Mouse (Mus musculus) brain, embryonic 14.5 days (tissue): Measurements from ENCODE around the gene Slc10a7. TPM values are rescaled to one million over a fixed set of nuclear protein-coding genes. Genes with fewer than 3 reads are reported as not detected.
"Not testable (repeated sequence)": the region's sequence is repeated elsewhere in the genome, so short reads cannot be mapped to it uniquely, and the experiment has no call there.

Experiments used
- DNase-seq: peaks from one replicate; pipeline ENCODE4 v3.0.0-alpha.2; 2011; ENCODE audit warnings: low read depth
- CTCF ChIP-seq: fragments of 200-500 bp; IDR thresholded peaks from 2 replicates; pipeline ENCODE4 v1.5.1; 2012; ENCODE audit warnings: inconsistent platforms, mild to moderate bottlenecking, moderate library complexity, borderline replicate concordance; ENCODE audit not compliant: insufficient read depth, insufficient read length; ENCODE audit errors: extremely low read depth
- POLR2A ChIP-seq: fragments of 200-500 bp; IDR thresholded peaks from 2 replicates; pipeline ENCODE4 v1.6.1; 2012; ENCODE audit warnings: mild to moderate bottlenecking, inconsistent platforms, borderline replicate concordance; ENCODE audit not compliant: poor library complexity, insufficient read depth, insufficient read length, severe bottlenecking; ENCODE audit errors: extremely low read depth
- polyA plus RNA-seq: library from polyadenylated mRNA; depleted of rRNA; stranded (reverse); fragments of >200 nt; gene quantifications from 2 replicates; pipeline ENCODE4 v1.2.3, GENCODE M21; 2012

The Slc10a7 gene
- polyA plus RNA-seq, 1 experiment, result 12.4 TPM

DNA sequence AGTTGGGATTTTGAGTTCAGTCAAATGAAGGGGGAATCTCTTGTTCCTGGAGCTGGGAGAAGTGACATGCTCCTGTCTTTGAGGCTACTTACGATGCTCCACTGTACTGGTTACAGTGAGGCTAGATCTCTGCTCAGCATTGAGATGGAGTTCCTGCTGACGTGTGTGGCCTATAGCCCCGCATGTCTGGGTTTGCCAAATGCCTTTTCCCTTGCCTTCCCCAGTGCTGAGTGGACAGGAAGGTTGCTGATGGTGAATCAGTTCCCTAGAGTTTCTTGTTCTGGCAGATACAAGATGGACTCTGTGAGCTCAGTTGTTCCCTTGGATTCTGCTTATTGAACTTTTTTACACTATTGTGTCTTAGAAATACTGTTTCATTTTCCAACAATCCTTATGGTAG is 1.8 kb downstream of the Slc10a7 start:
- DNase-seq, result no peak
- TF ChIP-seq CTCF, result no peak
- TF ChIP-seq POLR2A, result no peak

DNA sequence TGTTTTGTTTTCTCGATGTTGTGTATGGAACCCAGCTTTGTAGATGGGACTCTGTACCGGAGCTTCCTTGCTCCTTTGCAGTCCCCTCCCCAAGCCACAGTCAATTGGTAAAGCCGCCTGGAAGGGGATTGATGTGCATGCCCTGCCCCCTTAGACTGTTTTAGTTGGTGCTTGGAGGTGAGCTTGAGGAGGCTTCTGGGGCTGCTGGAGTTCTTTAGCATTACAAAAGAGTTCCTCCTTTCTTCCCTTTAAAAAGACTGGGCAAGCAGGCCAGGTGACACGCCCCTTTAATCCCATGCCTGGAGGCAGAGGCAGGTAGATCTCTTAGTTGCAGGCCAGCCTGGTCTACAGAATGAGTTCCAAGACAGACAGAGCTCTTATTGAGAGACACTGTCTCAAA is 4.0 kb downstream of the Slc10a7 start:
- TF ChIP-seq POLR2A (no peak), CTCF (no peak)
- no peak for DNase-seq

DNA sequence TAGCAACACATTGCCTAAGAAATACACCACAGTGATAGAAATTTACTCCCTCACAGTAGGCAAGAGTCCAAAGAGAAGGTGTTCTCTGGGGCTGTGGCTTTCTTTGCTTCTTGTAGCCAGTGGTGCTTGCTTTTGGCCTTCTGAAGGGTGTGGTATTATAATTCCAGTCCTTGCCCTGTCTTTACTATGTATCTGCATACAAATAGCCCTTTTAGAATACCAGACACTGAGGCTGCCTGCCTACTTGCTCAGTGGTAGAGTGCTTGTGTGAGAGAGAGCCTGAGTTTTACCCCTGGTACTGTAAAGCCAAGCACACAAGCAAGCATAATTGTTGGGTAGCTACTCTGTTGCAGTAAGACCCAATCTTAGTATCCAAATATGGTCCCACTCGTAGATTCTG is 5.6 kb downstream of the Slc10a7 start:
- DNase-seq, result no peak
- TF ChIP-seq POLR2A, result no peak
- no peak for TF ChIP-seq CTCF

DNA sequence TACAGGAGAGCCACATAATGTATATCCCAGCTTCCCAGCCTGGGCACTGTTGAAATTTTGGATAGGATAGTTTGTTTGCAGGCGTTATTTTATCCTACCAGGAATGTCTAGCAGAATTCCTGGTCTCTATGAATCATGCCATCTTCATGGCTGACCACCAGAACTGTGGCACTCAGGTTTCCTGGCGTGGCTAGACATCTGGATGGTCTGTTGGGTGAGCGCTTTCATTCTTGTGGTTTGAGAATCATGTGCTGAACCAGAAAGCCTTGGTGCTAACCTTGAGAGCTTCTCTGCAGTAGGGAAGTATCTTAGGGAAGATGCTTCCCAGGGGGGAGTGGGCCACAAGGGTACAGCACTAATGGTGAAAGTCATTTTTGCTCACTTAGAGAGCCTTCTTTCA is 6.0 kb downstream of the Slc10a7 start:
- no peak for DNase-seq
- TF ChIP-seq POLR2A (no peak), CTCF (no peak)

DNA sequence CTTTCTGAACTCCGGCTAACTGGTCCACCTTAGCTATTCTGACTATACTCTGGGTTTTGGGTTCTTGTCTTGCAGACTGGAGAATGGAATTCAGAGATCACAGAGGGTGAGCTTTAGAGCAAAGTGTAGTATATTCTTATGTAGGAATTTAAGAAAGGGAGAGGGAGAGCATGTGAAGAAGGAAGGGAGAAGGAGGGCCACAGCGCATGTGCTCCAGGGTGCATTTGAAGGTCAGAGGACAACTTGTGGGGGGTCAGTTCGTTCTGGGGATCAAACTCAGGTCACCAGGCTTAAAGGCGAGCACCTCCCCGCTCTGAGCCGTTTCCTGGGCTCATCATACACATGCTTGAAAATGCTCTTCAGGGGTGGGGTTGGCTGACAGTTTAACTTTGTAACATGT is 24.8 kb downstream of the Slc10a7 start:
- TF ChIP-seq CTCF, result no peak
- TF ChIP-seq POLR2A, result no peak
- no peak for DNase-seq

DNA sequence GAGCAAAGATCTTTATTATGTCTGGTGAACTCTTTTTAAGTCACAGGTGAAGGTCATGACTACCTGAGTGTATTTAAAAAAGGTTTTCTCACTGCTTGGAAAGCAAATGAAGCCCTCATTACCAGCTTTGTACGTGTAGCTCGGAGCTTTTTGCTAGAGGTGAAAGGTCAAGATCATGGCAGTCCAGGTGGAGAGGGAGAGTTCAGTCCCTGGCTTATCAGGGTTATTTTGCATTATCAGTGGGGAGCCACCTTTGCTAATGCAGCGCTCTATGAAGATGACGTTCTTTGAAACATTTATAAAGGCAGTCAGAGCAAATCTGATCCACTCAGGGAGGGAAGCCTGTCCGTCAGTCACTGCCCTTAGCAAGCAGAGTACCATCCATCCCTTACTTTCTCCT is 27.6 kb downstream of the Slc10a7 start:
- TF ChIP-seq CTCF (no peak), POLR2A (no peak)
- DNase-seq, result no peak

DNA sequence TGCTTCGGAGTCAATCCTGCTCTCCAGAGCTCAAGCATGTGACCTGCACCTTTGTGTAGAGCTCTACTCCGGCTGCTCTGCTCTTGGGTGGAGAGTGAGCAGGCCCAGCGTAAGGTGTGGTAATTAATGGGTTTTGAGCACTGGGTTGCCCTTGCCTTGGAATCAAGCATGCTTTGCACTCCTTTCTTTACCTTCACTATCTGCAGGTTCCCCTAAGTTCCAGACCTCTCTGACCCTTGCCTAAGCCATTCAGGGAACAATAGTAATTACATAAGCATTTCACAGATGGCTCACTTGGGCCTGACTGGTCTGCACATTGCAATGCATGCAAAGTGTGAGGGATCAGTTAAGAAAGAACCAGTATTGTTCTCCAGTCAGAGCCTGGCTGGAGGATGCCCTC is 28.6 kb downstream of the Slc10a7 start:
- TF ChIP-seq CTCF, result no peak
- TF ChIP-seq POLR2A, result no peak
- no peak for DNase-seq

DNA sequence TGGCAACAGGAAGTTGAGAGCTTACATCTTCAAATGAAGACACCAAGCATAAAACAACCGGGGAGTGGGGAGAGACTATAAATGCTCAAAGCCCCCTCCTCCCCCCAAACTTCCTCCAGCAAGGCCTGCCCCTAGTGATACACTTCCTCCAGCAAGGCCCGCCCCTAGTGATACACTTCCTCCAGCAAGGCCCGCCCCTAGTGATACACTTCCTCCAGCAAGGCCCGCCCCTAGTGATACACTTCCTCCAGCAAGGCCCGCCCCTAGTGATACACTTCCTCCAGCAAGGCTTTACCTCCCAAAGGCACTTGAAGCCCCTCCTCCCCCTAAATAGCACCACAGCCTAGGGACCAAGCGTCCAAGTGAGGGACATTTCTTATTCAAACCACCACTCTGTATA is 33.5 kb downstream of the Slc10a7 start:
- DNase-seq, result not testable (repeated sequence)

DNA sequence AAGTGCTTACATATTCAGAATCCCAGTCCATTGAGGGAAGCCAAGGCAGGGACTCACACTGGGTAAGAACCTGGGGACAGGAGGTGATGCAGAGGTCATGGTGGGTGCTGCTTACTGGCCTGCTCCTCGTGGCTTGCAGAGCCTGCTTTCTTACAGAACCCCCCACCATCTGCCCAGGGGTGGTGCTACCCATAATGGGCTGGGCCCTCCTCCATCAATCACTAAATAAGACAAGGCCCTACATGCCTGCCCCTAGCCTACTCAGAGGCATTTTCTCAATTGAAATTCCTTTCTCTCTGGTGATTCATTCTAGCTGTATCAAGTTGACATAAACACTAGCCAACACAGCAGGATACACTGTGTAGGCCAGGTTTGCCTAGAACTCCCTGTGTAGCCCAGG is 34.5 kb downstream of the Slc10a7 start:
- no peak for DNase-seq
- TF ChIP-seq CTCF, result no peak
- no peak for TF ChIP-seq POLR2A

DNA sequence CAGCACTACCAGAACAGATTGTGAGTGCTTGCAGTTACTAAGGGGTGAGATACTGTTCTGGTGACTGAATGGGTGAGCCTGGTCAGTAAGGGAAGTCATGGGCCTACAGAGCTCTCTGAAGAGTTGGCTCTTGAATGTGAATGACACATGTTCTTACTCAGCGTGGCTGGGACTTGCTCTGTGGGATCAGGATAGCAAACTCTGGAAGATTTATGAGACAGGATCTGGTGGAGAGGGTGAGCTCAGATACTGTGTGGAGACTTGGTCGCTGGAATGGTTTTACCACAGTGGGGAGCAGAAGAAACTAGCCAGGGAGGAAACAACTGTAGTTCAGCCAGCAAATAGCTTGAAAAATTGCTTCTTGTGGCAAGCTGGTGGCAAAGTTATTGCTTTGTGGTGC is 35.4 kb downstream of the Slc10a7 start:
- no peak for DNase-seq
- TF ChIP-seq CTCF (no peak), POLR2A (no peak)

DNA sequence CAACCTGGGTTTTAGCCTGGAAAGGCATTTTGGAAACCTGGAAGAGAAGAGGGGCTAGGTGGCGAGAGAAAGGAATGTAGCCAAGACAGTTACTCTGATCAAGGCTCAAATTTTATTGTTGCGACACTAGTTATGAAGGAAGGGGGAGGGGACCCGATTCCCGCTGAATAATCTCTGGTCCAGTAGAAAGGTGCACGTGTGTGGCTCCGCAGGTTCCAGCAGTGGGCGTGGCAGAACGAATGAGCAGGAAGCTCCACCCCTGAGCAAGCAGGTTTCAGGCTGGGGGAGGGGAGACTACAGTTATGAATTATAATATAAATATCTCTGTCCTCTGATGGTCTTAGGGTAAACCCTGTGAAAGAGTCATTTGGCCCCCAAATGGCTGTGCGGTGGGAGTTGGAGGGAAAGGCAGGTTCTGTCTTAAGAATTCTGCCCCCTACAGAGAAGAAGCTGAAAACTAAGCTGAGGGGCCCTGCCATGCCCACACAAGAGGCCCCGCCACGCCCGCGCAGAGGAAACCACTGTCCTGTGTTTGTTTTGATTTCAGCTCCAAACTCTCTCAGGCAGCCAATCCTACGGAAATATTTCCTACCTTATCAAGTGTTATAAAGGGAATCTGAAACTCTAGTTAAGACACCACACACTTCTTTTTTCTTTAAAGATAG is 36.1 kb downstream of the Slc10a7 start:
- DNase-seq, result not testable (repeated sequence)

DNA sequence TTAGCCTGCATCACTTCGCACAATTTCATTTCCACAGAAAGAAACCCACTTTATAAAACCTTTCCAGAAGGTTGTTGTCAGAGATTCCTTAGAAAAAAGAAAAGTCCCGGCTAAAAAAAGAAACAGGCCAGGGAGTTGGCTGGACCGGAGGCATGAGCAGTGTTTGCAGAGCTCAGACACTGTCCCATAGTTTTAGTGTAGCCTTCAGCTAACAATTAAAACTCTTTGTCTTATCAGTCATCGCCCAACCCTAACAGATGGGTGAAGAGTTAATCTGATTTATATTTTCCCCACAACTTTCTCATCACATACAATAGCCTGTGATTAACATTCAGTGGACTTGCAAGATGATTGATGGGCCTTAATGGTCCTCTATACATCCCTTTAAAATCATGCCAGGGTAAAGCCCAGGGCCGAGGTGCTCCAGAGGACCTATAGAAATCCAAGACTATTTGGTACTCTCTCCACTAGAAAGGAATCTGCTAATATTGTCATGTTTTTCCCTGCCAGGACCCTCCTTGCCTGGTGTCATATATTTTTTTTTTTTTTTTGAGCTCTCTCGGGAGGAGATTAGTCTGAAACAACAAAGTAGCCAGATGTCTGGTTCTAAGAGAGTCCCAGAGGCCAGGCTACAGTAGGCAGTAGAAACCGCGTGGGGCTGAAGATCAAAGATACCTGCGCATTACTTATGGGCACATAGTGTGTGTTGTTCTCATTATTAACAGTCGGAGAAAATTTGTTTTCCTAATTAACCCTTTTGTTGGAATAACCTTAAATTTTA is 41.0 kb downstream of the Slc10a7 start:
- TF ChIP-seq CTCF, result no peak
- TF ChIP-seq POLR2A, result no peak
- DNase-seq, result peak; percentile 65

DNA sequence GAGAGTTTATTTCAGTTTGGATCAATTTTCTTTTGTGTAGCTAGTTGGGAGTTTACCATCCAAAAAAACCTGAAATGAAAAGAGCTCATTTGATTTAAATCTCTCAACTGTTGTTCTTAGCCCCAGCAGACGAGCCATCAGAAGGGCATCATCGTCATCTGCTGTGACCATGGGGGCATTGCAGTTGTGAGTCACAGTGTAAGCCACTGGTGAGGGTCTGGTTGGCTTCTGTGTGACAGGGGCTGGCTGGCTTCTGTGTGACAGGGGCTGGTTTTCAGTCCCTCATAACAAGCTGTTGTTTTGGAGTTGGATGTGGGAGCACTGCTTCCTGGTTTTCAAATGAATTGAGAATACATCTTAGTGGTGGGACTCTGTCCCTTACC is 41.6 kb downstream of the Slc10a7 start:
- TF ChIP-seq POLR2A, result no peak
- no peak for TF ChIP-seq CTCF
- peak; percentile 53 for DNase-seq

DNA sequence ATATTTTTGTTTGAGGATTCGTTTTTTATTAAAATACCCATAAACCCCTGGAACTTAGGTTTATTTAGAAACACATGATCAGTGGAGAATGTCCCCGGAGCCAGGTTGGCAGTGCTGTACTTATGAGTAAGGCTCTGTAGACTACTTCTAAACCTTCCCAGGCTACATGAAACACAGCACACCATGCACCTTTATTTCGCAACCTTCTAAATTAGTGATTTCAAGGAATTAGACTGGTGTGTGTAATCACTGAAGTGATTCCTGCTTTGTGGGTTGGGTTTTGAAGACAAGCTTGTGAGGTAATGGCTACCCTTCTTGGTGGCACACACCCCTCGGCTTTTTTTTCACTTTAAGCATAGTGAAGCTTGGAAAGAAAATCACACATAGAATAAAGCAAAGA is 46.7 kb downstream of the Slc10a7 start:
- no peak for DNase-seq
- no peak for TF ChIP-seq POLR2A
- TF ChIP-seq CTCF, result no peak
